Mouse (Mus musculus) regulatory T cell (primary cell): ENCODE measurements around the gene Nipal1.

Experiments
- in situ Hi-C: fragments of 300-600 bp; cut with MboI, MseI; formaldehyde crosslinking; loops from one replicate; pipeline ENCODE4 v1.15.1; 2025; ENCODE audit warnings: high pct_unique_total_duplicates

Nipal1 gene

DNA sequence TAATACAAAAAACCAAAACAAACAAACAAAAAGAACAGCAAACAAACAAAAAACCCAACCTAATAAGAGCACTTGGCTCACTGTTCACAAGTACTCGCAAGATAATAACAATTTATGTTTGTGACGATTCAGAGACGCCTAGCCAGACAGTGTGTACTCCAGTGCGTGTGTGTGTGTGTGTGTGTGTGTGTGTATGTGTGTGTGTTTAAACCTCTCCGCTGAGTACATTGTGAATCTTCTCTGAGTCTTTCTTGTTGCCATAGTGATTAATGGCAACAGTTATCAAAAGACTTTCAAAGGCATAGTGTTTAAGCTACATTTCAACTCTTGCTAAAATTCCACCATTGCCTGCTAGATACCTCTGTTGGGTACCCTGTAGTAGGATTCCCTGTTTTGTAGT, 16.5 kb downstream of the Nipal1 start:
- in situ Hi-C loops, result no loop called here

DNA sequence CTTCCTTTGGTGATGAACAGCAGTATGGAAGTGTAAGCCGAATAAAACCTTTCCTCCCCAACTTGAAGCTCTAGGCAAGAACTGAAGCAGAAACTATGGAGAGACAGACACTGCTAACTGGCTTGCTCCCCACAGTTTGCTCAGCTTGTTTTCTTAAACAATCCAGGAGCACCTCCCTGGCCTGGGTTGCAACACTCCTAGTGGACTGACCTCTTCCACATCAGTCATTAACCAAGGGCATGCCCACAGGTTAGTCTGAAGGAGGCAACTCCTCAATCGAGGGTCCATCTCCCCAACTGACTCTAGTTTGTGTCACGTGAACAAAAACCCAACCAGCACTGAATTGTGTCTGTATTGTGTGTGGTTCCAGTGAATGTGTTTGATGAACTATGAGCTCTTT, 17.3 kb downstream of the Nipal1 start:
- in situ Hi-C loops, result no loop called here

DNA sequence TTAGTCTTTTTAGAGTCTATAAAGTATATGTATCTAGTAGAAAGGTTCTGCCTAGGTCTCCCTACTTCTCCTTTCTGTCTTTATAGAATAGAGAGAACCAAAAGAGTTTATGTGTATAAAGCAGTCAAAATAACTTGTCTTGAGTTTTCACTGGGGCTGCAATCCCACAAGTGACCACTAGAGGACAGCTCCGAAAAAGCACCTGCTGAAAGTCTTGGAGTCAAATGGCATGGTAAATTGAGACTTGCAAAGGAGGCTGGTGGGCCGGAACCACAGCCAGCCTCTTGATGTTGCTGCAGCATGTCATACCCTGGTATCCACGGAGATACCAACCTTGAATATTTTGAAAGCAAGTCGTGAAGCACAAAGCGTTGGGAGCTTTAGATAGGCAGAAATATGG, 17.7 kb downstream of the Nipal1 start:
- in situ Hi-C loops, result no loop called here

DNA sequence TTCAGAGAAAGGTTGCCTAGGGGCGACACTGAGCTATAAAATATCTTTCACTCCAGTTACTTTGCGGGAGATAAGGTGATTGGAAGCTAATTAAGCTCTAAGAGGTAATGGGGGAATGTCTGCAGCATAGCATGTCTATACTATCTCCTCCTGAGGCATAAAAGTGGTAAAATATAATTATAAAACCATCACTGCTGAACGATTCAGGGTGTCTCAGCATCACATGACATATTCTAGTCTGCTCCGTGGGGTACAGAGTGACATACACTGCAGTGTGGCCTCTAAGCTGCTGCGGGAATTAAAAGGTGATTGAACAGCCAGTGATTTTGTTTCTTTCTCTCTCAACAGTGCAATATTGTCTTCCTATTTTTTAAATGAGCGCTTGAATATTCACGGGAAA, 18.8 kb downstream of the Nipal1 start:
- in situ Hi-C loops, result no loop called here

DNA sequence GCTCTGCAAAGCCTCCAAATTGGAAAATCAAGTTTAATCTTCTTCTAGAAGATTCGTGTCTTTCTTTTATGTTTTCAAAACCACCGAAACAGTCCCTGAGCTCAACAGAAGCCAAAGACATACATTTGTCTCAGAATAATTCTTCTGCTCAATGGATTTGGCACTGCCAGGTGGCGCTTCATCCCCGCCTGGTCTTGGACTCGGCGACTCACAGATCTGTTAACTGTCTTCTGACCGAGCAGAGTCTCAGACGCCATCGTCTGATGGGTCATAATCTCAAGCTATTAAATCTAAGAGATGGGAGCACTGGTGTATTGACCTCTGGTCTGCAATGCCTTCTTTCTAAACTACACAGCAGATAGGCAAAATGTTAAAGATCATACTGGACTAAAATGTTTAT, 20.8 kb downstream of the Nipal1 start:
- in situ Hi-C loops, result no loop called here

DNA sequence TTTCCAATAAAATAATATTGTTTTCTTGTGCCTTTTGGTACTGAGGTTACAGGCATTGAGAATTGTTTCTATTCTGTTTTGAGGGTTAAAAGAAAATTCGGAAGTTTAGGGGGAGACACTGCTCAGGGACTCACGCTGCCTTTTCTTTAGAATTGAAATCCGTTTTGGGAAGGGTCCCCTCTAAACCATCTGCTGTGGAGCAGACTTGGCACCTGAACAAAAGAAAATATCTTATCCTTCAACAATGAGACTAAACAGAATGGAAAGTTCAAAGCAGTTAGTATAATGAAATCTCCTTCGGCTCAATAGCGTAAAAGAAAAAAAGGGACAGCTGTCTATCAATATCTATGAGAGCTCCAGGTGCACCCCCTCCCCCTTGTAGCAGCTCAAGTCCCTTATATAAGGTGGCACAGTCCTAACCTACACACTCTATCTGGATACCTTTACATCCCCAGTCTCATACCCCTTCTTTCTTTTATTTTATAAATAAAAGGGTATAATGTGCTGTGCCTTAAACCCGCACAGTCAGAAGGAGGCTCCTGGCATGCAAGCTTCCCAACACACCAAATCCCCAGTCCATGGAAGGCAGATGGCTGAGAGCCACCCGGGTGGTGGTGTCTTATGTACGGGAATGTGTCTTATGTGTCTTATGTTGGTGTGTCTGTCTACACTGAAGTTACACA, 23.6 kb downstream of the Nipal1 start:
- in situ Hi-C loops, result no loop called here

DNA sequence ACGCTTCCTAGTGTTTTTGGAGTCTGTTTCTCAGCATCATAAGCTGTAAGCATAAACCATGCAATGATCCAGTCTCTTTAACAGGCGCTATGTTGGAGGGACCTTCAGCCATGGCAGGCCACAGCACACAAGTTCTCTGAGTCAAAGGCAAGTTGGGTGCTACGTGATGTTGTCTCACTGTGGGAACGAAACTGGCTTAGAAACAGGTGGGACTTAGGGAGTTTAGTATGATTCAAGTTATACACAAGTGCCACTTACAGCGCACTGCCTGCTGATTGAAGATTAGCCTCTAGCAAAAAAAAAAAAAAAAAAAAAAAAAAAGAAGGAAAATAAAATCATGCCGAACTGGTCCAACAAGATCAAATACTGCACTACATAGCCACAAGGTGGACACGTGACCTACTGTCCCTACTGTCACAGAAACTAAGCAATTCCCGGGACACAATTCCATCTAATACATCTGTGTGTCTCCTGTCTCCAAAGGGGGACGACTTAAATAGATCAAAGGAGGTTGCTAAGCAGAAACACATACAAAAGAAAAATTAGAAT, 27.5 kb downstream of the Nipal1 start:
- in situ Hi-C loops, result no loop called here

DNA sequence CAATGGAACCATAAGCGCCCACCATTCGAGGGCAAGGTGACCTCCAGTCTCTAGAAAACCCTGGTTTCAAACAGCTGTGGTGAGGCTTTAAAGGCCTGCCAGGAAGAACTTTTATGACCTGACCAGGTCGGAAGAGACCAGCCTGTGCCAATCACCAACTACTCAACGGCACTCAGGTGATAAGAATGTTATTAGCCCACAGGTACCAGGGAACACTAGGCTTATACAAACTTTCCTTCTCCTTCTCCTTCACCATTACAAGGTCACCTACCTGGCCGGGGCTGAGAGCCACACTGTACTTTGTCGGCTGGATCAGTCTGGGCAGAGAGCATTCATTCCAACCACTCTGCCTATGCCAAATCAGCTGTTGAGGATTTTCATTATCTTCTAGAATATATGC, 33.9 kb downstream of the Nipal1 start:
- in situ Hi-C loops, result no loop called here

DNA sequence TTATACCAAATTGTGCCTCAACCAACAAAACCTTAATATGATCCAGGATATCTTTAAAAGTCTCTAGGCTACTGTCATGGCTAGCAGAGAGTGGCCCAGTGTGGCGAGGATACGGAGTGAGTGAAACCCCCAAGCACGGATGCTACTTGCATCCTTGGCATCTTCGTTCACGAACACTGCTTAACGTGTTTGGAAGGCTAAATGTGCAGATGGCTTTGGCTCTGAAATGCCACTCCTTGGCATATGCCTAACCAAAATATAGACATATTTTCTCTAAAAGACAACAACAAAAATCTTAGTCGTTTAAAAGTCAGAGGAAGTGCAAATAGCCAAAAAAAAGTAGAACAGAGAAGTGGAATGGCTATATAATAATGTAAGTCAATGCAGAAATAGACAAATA, 42.0 kb downstream of the Nipal1 start:
- in situ Hi-C loops, result no loop called here

DNA sequence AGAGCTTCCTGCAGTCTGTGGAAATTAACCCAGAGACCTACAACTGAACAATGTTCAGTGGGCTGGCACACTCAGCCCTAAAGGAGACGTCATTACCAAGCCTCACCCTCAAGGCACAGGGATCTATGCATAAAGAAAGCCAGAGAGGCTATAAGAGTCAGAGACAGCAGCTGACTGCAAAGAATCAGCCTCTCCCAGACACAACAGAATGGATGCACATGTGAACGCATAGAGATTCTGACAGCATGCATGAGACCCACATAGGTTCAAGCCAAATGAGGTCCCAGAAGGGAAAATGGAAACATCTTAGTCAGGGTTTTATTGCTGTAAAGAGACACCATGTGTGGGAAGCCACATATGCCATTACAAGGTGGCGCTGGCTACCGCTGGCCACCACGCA, 42.9 kb downstream of the Nipal1 start:
- in situ Hi-C loops, result no loop called here

DNA sequence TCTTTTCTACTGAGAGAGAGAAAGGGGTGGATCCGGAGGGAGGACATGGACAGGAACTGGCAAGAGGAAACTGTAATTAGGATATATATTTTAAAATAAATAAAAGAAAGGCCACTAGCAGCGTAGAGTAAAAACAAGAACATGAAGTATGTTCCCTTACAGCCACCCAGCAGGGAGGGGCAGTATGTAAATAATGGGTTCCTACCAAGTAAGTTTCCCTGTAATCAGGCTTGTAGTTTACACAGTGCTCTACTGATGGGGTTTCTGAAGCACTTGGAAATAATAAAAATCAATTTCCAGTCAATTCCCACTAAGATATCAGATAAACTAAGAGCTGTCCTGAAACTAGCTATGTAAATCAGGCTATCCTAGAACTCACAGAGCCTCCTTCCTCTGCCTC, 47.1 kb downstream of the Nipal1 start:
- in situ Hi-C loops, result no loop called here

DNA sequence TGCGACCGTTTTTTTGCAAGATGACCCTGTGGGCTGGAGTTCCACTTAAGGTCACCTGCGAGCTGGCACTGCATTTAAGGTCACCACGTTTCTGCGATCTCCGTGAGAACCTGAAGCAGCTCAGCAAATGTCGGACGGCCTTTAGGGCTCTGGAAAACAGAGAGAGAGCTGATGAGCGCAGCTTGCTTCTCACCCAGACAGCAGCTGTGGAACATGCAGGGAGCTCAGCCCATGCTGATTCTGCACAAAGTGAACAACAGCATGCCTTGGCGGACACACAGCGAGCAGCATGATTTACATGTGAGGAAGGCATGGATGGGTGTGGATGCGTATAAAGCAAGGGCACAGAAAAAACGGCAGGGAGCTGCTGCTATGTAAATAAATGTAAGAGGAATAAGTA, 48.9 kb downstream of the Nipal1 start:
- in situ Hi-C loops, result no loop called here

DNA sequence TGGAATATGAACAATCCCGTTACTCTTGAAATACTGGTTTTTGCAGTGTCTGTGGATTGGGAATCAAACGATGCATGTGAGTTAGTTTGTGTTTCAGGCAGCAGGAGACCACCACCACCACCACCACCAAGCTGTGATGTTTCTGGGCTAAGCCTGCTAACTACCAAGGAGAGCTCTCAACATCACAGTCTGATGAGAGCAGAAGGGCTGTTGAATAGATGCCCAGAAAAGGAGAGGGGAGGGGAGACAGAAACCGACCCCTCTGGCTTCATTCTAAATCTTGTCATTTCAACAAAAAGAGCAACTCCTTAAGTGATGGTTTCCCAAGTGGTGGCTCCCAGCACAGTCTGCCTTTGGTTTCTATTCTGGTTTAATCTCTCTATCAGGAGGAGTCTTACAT, 50.7 kb downstream of the Nipal1 start:
- in situ Hi-C loops, result no loop called here

DNA sequence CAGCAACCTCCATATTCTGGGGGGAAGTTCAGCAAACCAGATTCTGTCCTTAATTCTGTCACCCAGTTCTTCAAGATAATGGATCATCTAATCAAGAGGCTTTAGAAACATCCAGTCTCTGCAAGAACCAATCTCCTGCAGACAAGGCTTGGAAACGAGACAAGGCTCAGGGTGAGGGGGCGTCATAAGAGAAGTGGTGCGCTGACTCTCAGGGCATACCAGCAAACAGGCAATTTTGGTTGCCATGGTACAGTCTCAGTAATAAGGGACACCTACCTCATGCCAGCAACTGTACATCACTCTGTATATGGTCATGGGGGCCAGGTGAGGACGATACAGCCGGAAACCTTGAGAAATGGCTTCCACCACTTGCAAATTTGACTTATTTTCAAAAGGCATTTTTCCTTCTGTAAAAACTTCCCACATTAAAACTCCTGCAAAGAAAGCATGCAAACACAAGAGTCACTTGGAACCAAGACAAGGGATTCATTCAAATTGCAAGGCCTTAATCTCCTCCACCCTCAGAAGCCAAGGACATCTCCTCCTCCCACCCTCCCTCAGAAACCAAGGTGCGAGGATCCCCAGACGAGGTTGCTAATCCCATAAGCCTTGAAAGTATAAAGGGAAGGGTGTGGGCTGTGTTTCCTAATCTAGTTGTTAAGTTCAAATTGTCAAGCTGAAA, 51.4 kb downstream of the Nipal1 start:
- in situ Hi-C loops, result no loop called here

DNA sequence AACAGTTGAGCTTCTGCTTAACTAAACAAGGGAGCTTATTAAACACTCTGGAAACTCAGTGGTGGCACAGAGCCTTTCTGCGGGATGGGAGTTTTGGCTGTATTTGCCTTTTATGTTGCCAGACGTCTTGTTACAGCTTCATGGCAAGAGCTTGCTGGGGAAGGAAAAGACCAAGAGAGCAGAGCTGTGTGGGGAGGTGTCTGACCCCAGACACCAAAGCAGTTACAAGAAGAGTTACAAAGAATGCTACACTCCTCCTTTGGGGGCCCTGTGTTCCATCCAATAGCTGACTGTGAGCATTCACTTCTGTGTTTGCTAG, 51.9 kb downstream of the Nipal1 start:
- in situ Hi-C loops, result no loop called here

DNA sequence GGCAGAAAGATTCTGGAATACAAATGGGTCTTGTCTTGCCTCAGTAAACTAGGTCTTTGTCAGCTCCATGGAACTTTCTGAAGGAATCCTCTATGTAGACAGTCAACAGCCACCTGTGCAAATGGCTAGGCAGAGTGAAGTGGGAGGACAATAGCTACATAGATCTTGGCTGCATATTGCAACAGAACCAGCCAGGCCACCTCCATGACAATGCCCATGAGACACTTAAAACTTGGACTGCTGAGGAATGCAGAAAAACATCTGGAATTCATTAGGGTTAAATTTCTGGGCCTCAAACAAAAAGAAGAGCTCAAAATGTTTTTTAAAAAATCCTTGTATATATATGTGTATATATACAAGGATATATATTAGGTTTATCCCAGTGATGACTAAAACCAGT, 54.6 kb downstream of the Nipal1 start:
- in situ Hi-C loops, result loop anchor here (10.0 to 25.0 kb wide), 2 partner anchors 217 to 340 kb away; no protein-coding TSS in a partner anchor

DNA sequence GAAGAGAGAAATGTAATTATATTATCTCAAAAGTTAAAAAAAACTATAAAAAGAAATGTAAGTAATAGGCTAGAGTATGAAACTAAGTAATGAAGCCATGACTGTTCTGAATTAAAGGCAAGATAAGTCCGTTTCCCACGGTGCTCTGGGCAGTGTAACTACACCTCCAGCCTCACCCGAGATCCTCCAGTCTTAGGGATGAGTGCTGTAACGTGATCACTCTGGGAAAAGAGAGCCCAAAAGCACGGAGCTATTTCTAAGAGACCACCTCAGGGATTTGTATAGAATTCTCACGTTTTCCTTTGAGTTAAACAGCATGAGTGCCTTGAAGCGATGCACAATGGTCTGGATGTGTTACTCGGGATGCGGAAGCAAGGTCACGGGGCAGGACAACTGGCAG, 58.5 kb downstream of the Nipal1 start:
- in situ Hi-C loops, result loop anchor here (10.0 to 25.0 kb wide), 2 partner anchors 221 to 344 kb away; no protein-coding TSS in a partner anchor

DNA sequence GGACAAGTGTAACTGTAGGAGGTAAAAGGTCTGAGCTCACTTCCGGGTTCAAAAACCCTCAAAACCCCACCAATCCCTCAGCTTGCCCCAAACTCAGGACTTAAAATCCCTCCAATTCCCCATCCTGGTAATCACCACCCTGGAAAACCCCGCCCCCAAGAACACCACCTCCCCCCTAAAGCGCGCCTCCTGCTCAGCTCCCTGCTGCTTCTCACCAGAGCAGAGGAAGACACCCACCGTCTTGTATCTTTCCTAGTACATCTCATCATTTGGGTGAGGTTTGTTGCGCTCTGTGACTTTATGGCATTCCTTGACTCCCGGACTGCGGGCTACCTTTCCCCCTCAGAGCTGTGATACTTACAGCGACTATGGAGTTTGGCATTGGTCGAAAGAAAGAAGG, 59.1 kb downstream of the Nipal1 start:
- in situ Hi-C loops, result loop anchor here (10.0 to 25.0 kb wide), 2 partner anchors 222 to 344 kb away; no protein-coding TSS in a partner anchor

DNA sequence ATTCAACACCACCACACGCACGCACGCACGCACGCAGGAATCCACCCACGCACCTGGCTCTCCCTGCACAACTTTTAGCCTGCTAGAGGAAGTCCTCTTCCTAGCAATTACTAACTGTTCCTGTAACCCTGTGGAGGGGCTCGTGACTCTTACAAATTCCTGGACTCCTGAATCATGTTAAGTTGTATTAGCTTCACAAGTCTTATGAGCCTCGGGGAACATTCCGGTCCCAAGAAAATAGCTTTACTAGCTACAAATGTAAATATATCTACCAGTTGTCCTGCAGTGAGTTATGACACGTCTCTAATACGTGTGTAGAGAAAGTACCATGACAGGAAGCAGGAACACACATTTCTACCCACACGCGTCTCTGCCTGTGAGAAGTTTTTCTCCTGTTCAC, 61.9 kb downstream of the Nipal1 start:
- in situ Hi-C loops, result loop anchor here (10.0 to 25.0 kb wide), 2 partner anchors 225 to 347 kb away; no protein-coding TSS in a partner anchor

DNA sequence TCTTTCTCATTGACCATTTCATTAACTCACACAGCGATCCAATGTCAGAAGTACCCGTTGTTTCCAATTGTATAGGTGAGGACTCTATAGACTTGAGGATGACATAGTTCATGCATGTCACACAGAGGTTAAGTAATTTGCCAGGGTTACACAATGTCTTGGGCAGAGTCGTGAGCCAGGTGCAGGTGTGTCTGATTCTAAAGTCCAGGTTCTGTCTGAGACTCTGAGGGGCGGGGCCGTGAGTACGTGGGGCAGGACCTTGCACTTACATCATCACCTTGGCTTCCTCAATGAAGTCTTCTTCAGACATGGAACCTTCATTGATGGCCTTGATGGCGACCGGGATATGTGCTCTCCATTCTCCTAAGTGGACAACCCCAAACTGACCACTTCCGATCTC, 62.4 kb downstream of the Nipal1 start:
- in situ Hi-C loops, result loop anchor here (10.0 to 25.0 kb wide), 2 partner anchors 225 to 348 kb away; no protein-coding TSS in a partner anchor

DNA sequence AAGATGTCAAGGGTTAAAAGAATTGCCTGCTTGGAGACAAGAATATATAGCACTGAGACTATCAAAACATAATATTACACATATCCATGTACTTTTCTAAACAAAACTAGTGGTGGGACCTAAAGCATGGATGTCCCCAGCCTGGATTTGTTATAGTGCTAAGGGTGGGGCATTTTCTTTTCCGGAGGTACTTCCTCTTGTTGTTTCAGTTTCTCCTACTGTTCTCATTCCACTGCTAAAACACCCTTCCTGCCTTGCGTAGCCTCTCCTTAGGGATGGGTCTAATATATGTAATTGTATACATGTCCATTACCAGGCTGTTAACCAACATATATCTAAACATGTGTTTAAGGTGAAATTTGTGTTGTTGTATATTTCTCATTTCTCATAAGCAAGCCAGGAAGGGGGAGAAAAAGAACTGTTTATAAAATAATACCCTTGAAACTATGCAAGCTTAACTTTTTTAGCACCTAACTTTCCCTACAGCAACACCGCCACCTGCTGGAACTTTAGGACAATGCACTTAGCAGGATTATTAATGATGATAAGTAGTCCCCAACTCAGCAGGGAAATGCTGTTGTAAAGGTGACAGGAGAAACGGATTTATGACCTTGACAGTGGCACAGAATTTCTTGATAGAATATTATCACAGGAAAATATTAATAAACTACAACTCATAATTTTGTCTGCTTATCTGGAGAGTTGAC, 63.1 kb downstream of the Nipal1 start:
- in situ Hi-C loops, result loop anchor here (25.0 kb wide), 1 partner anchor 348 kb away; no protein-coding TSS in a partner anchor

DNA sequence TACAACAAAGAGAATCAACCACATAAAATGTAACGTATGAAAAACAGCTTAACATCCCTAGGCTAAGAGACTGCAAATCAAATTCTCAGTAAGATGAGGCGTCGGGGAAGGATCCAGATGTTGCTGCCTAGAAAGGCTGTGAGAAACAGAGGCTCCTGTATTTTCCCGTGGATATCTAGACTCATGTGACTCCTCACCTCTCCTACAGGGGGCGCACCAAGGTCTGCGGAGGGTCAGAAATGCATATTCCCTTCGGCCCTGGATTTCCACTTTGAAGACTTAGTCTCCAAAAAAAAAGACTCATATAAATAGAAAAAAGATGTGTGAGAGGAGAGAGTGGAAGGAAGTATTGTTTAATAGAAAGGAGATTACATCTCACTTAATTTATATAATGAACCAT, 73.0 kb downstream of the Nipal1 start:
- in situ Hi-C loops, result loop anchor here (5.0 to 25.0 kb wide), 2 partner anchors 37 to 358 kb away; no protein-coding TSS in a partner anchor
